Mouse (Mus musculus): Measurements from ENCODE around the gene Atg13. TPM values are rescaled to one million over a fixed set of nuclear protein-coding genes. Genes with fewer than 3 reads are reported as not detected.

The Atg13 gene
- 63.0 TPM for polyA plus RNA-seq (2017; shearing (Covaris generic))

DNA sequence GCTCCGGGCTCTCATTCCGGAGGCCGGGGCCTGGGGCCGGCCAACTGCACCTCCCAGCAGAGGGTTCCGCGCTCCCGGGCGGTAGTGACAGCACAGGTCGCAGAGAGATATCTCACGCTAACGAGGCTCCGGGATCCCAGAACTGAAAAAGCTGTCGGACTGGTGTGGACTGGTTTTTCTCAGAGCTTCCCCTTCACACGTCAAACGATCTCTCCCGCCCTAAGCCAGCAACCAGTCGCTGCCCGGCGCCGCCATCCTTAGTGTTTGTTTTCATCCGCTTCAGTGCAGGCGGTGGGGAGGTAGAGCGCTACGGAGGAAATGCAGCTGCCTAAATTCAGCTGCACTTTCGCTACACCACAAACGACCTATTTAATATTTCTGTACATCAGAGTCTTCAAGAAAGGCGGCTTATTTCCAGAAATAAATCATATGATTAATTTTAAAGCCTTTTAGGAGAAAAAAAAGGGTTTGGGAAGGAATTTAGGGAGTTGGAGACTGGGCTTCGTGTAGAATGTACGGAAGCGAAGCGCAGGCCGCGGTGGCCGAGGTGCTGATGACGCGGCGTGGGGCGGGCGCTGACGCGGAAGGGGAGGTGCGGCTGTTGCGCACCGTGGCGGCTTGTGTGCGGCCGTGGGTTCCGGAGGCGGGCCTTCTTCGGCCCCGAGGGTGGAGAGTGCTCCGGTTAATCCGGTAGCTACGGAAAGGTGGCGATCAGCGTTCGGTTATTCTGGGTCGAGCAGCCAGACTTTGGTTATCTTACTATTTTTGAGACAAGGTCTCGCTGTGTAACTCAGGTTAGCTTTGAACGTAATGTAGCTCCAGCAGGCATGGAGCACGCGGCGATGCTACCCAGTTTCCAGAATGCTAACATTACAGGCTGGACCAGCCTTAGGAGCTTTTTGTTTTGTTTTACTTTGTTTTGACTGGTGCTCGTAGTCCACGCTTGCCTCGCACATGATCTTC, at the start of gene Atg13, which contains the start of gene Harbi1:
Atg13 (minus strand) TSS at position 305 of the 963 bp plus-strand sequence.
Harbi1 (plus strand) TSS at position 581 of the 963 bp plus-strand sequence.

DNA sequence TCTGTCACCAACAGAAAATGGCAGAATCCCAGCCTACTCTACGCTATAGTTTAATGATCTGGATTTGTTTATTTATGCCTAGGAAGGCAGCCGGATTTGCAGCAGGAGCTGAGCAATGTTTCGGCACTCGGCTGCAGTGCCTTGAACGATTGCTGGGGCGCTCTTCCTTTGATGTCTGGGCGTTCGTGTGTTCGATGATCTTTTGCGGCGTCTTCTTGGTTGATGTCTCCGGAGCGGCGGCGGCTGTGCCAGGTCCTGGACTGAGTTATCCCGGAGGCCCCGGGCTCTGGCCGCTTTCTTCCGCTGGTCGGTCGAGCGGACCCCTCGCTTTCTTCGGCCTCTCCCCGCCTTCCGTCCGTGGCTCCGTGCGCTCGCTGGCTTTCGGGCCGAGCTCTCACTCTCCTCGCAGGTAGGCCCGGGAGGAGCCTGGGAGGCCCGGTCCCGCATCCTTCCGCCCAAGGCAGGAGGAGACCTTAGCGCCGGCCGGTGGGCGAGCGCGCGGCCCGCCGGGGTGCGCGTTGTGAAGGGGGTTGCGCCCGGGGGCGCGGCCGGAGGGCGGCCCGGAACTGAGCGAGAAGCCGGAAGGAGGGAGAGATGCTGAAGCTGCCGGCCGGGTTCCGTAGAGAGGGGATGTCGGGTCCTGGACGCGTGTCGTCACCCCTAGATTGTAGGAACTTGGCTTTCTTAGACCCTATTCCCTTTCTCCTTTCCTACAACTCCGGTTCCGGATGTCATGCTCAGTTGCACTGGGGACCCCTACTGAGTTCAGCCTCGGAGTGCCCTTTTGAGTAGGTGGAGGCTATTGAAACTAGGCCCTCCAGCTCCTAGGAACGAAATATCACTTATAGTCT, 19.8 kb upstream of the Atg13 start, which contains the start of gene Ambra1:
Ambra1 (plus strand) TSS at position 164 of the 851 bp plus-strand sequence.

DNA sequence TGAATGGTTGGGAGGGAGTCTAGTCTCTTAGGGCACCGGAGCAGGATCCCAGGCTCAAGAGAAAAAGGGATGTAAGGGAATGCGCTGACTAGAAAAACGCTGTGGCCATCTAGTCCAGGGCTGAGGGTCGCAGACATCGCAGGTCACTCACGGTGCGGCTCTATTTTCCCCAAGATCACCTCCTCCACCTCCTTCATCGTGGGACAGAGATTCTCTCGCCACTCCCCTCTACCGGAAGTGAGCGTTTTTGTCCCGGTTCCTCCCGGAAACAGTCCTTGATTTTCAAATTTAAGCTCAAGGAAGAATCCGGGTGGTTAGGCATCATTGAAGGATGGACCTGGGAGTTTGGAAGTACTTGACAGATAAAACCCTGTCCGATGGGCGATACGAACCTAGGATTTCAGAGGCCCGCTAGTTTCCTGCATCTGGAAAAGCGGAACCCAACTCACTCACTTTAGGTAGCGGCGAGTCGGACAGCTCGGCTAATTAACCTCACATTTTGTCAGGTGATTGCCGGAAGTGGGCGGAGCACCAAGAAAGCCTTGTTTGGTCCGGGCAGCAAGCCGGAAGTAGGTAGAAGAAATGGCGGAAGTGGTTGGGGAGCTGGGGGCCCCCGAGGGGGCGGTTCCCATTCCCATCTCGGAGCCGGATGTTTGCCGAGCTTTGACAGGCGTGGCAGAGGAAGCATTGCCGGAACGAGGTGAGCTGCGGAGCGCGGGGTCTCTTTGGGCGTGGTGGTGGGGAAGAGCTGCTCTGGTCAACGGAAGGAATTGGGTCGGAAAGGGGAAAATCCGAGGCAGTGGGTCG, 60.6 kb downstream of the Atg13 start, which contains the start of the genes Zfp408 and Arhgap1:
Zfp408 (minus strand) TSS at position 239 of the 807 bp plus-strand sequence.
Arhgap1 (plus strand) TSS at position 308 of the 807 bp plus-strand sequence.

DNA sequence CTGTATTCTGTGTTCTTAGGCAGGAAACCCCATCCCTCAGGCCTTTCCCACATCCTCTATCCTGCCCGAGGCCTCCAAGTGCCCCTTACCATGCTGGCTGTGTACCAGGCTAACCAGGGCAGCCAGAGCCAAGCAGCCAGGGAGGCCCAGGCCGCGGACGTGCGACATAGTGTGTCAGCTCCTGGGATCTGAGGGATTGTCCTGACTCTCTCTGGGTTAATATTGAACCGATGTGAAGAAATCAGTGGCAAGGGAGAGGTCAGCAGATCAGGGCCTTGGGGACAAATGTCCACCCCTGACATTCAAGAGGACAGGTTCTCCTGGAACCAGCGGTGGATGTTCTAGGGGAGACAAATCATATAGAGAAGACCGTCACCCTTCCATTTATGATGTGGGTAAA, 74.1 kb downstream of the Atg13 start, which contains the start of gene F2:
F2 (minus strand) TSS at position 186 of the 400 bp plus-strand sequence.

Other genes with a start within 250 kb of the Atg13 start
- gene Ckap5, start 183.8 kb downstream of the Atg13 start, polyA plus RNA-seq (2017; shearing (Covaris generic)), result 59.8 TPM
- gene F2, start 74.2 kb downstream of the Atg13 start, polyA plus RNA-seq (2017; shearing (Covaris generic)), result not detected
- 24.1 TPM for gene Zfp408, start 60.8 kb downstream of the Atg13 start, polyA plus RNA-seq (2017; shearing (Covaris generic))
- 236 TPM for gene Arhgap1, start 60.7 kb downstream of the Atg13 start, polyA plus RNA-seq (2017; shearing (Covaris generic))
- 18.4 TPM for gene Harbi1, start 276 bp upstream of the Atg13 start, polyA plus RNA-seq (2017; shearing (Covaris generic))
- gene Ambra1, start 19.6 kb upstream of the Atg13 start, polyA plus RNA-seq (2017; shearing (Covaris generic)), result 63.0 TPM
- gene Chrm4, start 216.7 kb upstream of the Atg13 start, polyA plus RNA-seq (2017; shearing (Covaris generic)), result 0.94 TPM
- 3.0 TPM for gene Mdk, start 221.7 kb upstream of the Atg13 start, polyA plus RNA-seq (2017; shearing (Covaris generic))
- gene Gm9821, start 235.1 kb upstream of the Atg13 start, polyA plus RNA-seq (2017; shearing (Covaris generic)), result 0.53 TPM

All from CD4-positive, CD25-positive, alpha-beta regulatory T cell, adult 9 weeks (primary cell).